Mouse (Mus musculus) small intestine, adult 2 months (tissue): Measurements from ENCODE around the gene Slc16a12.

ENCODE experiments used
- CTCF ChIP-seq: fragments of 200-500 bp; IDR thresholded peaks from 2 replicates; pipeline ENCODE4 v1.5.1; 2012; ENCODE audit warnings: low read depth, mild to moderate bottlenecking, control low read depth, inconsistent platforms, low read length, moderate library complexity, mixed read lengths; ENCODE audit not compliant: insufficient replicate concordance, insufficient read length; ENCODE audit errors: extremely low read depth
- POLR2A ChIP-seq: fragments of 200-500 bp; IDR thresholded peaks from 2 replicates; pipeline ENCODE4 v1.6.1; 2012; ENCODE audit warnings: low read depth, mild to moderate bottlenecking, control low read depth, inconsistent platforms, low read length, moderate library complexity

DNA sequence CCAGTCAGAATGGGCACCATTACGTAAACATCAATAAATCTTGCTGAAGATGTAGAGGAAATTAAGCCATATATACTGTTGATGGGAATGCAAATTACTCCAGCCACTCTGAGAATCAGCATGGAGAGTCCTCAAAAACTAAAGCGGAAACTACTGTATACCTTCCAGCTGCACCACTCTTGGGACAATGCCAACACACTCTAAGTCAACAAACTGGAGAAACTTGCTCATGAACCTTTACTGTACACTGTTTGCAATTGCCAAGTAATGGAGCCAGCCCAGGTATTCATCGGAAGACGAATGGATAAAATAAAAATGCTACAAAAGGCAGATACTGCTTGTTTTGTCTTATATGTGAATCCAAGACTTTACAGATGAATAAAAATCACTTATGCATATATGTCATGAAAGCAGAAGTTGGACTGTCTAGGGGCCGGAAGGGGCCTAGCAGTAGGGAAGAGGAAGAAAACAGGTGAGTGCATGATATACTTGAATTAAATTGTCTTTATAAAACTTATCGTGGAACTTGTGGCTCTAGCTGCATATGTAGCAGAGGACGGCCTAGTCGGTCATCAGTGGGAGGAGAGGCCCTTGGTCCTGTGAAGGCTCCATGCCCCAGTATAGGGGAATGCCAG lies 50.6 kb downstream of the Slc16a12 start:
- no peak for TF ChIP-seq CTCF
- no peak for TF ChIP-seq POLR2A
